Mouse (Mus musculus) G1E (cell line): ENCODE data around the gene Tmsb15l.

Experiments used
- CTCF ChIP-seq: IDR thresholded peaks from 2 replicates; pipeline ENCODE4 v1.5.1; 2012; ENCODE audit warnings: low read depth, low read length, inconsistent platforms, mixed read lengths
- GATA1 ChIP-seq: IDR thresholded peaks from 2 replicates; pipeline ENCODE4 v1.6.1; 2012; ENCODE audit warnings: borderline replicate concordance, low read length, inconsistent platforms, mixed read lengths
- POLR2AphosphoS5 ChIP-seq: IDR thresholded peaks from 2 replicates; pipeline ENCODE4 v1.6.1; 2012; ENCODE audit warnings: low read depth, low read length, inconsistent platforms; ENCODE audit not compliant: insufficient replicate concordance
- TAL1 ChIP-seq: conservative IDR thresholded peaks from 2 replicates; pipeline ENCODE4 v1.6.1; 2012; ENCODE audit warnings: low read depth, low read length, inconsistent platforms, mixed read lengths

DNA sequence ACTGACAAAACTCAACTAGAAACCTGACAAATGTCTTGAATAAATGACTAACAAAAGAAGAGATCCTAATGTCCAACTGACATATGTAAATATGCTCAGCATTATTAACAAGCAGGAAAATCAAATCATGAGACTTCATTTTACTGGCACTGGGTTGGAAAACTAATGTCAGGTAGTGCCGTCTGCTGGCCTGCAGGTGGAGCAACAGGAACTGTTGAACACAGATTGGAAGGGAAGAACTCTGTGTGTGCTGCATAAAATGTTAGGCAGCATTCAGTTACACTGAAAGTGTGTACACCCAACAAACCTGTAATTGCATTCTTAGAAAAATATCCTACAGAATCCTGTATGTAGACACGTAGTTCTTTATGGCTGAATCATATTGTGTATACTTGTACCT is 17.0 kb downstream of the Tmsb15l start:
- TF ChIP-seq POLR2AphosphoS5 (no peak), CTCF (no peak), TAL1 (no peak), GATA1 (no peak)
